Mouse (Mus musculus) ES-Bruce4 (cell line): Measurements from ENCODE around the gene Pcf11.

Experiments used
- CTCF ChIP-seq: IDR thresholded peaks from one replicate; pipeline ENCODE4 v1.8.1; 2011; ENCODE audit warnings: low read depth, low read length
- EP300 ChIP-seq: IDR thresholded peaks from 2 replicates; pipeline ENCODE4 v1.6.1; 2011; ENCODE audit warnings: low read depth, low read length; ENCODE audit not compliant: insufficient read depth
- POLR2A ChIP-seq: IDR thresholded peaks from one replicate; pipeline ENCODE4 v1.8.1; 2011; ENCODE audit warnings: low read length; ENCODE audit not compliant: insufficient read depth

GRCm38 (mm10) chr7:92668791-92669506, 785 bp downstream of the Pcf11 start:
- TF ChIP-seq EP300 (no peak), POLR2A (no peak), CTCF (no peak)
